In the genomic region with DNA sequence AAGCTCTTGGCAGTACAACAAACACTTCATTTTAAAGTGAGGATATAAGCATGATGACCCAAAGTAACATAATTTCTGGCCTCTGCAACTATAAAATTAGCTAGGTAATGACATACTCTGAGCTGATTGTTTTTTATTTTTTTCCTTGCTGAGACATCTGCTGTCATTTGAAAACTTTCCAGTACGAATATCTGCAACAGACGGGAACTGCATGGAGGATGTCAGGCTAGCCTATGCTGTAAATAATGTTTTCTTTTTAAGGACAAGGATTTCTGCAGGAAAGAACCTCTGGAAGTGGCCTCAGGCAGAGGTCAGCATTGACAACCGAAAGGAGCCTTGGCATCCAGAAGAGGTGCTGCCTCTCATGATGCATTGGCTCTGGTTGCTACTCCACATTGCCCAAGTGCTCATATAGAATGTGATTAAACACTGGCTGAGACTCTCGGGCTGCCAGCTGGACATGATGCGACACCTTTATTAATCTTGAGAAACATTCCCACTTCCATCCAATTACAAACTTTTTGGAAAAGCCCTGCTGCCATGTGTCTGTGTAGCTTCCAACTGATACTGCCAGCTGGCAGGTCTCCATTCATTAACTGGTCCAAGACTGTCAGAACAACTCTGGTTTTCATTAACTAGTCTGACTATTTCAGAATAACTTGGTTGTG, we compare ENCODE assay signal across 9 mouse cellular contexts.
DNase-seq lines count a peak whose midpoint lies in the region; ATAC-seq and TF ChIP-seq lines count a peak whose summit lies in the region.
"Had no signal": no experiment of that assay in that cellular context is flagged by ENCODE, and none has a peak within 500 bp of the region (broad histone marks: within the 10 kb centered on the region; RNA-seq: fewer than 3 reads in every experiment).

No protein-coding gene starts in this region.

- H3K9ac ChIP-seq in liver, adult 2 months (ENCODE audit: low read depth, low read length), result no peak overlapping the region
- H3K9ac ChIP-seq in liver, embryonic 12.5 days, result no peak overlapping the region

- no peak overlapping the region for H3K27ac ChIP-seq in liver, adult 2 months (replicated peaks; ENCODE audit: insufficient read depth, low read depth, low read length)
- no peak overlapping the region for H3K27ac ChIP-seq in liver, embryonic 12.5 days

- no peaks in the 10 kb centered on the region for H3K9me3 ChIP-seq in liver, embryonic 12.5 days (replicated peaks)

- no peaks in the 10 kb centered on the region for H3K36me3 ChIP-seq in liver, adult 2 months (ENCODE audit: control insufficient read depth, insufficient read depth, low read length)
- H3K36me3 ChIP-seq in liver, embryonic 12.5 days, result no peaks in the 10 kb centered on the region

- H3K4me1 ChIP-seq in liver, adult 2 months (ENCODE audit: control insufficient read depth, insufficient read depth, low read length), result no peaks in the 10 kb centered on the region
- H3K4me1 ChIP-seq in liver, embryonic 12.5 days, result no peaks in the 10 kb centered on the region

- H3K79me2 ChIP-seq in liver, adult 2 months (ENCODE audit: control insufficient read depth, insufficient read depth, low read length), result no peaks in the 10 kb centered on the region

- no peak for TF ChIP-seq POLR2A in liver, adult 2 months (IDR thresholded peaks at IDR 0.05; ENCODE audit: extremely low read depth, insufficient read depth, low read length)

- no peak overlapping the region for H3K4me3 ChIP-seq in liver, adult 2 months (ENCODE audit: insufficient read depth, low read depth, low read length)
- no peak overlapping the region for H3K4me3 ChIP-seq in liver, embryonic 12.5 days

- ATAC-seq in liver, embryonic 12.5 days, result no peak
- ATAC-seq in erythroblast, adult 5-6 weeks (replicated peaks; ENCODE audit: low FRiP score, poor library complexity, severe bottlenecking), result no peak
- ATAC-seq: Patski had no signal

- WGBS in liver, adult 2 months, result 61% methylated on average over 5 of the region's 5 CpGs
- WGBS in liver, embryonic 12.5 days (ENCODE audit: insufficient replicate concordance), result 54% methylated on average over 5 of the region's 5 CpGs

- DNase-seq in liver, adult 2 months (ENCODE audit: extremely low read depth, low read depth, low spot score), result peak; percentile 56
- peak; percentile 39 for DNase-seq in cerebellum, adult 9-10 months
- peak; percentile 16 to 17 for DNase-seq in gastrocnemius, postnatal 36 days
- peak; percentile 75 for DNase-seq in left cerebral cortex, postnatal 4 days
- DNase-seq in testis, postnatal 10 days (ENCODE audit: low spot score), result no peak
- DNase-seq in yolk sac, embryonic 10.5 days (ENCODE audit: low spot score), result no peak

- intact Hi-C loops in gastrocnemius, postnatal 36 days (cut with DNase I), result no loop called here
- intact Hi-C loops in left cerebral cortex, postnatal 4 days (cut with DNase I), result no loop called here

- no peak for TF ChIP-seq CTCF in liver, adult 2 months (IDR thresholded peaks at IDR 0.05; ENCODE audit: low read depth, low read length)

- no peak overlapping the region for H3K4me2 ChIP-seq in liver, embryonic 12.5 days

- no peaks in the 10 kb centered on the region for H3K27me3 ChIP-seq in liver, adult 2 months (ENCODE audit: control insufficient read depth, insufficient read depth, low read length)
- H3K27me3 ChIP-seq in liver, embryonic 12.5 days (replicated peaks), result no peaks in the 10 kb centered on the region
- H3K27me3 ChIP-seq: Patski had no signal

Comparison
In these comparisons a context has a peak if more than half of its experiments do, and no peak if none do; other contexts are left out.
1. DNase-seq: peak in liver, adult 2 months (single experiment), cerebellum, adult 9-10 months (single experiment), gastrocnemius, postnatal 36 days (2 of 2) and left cerebral cortex, postnatal 4 days (single experiment); none in testis, postnatal 10 days (single experiment) and yolk sac, embryonic 10.5 days (single experiment).